ENCODE assay signal across 8 mouse cellular contexts in the genomic region with DNA sequence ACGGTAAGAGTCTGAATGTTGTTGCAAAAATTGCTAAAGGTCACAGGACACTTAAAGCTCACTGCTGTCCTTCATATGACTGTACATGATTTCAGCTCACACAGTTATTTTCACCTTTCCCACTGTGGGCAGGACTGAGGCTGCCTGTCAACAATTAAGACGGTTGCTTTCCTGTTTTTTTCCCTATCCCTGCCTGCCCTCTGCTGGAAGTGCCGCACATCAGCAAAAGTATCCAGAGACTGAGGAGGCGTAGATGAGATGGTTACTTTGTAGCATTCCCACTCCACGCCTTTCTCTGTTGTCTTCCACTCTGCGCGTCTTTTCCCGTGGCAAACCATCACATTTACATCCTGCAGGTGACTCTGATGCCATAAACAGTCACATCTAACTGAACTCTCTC. TPM values are rescaled to one million over a fixed set of nuclear protein-coding genes. Genes with fewer than 3 reads are reported as not detected.
DNase-seq lines count a peak whose midpoint lies in the region; ATAC-seq and TF ChIP-seq lines count a peak whose summit lies in the region.

No protein-coding gene starts in this region.

- TF ChIP-seq RAD21 in MEL (IDR thresholded peaks at IDR 0.05; ENCODE audit: low read depth, low read length) = peak; percentile 22

- H3K4me2 ChIP-seq in kidney, embryonic 15.5 days = no peak overlapping the region
- no peak overlapping the region for H3K4me2 ChIP-seq in neural tube, embryonic 11.5 days (ENCODE audit: low read depth)

- H3K9ac ChIP-seq in kidney, embryonic 15.5 days = no peak overlapping the region
- no peak overlapping the region for H3K9ac ChIP-seq in MEL (ENCODE audit: control insufficient read depth, low read depth, low read length, poor library complexity, severe bottlenecking)
- no peak overlapping the region for H3K9ac ChIP-seq in neural tube, embryonic 11.5 days (ENCODE audit: low read length)

- TF ChIP-seq EP300 in MEL (IDR thresholded peaks at IDR 0.05; ENCODE audit: low read depth in 1 of 2, low read length in 2 of 2) = no peak

- no peaks in the 10 kb centered on the region for H3K79me2 ChIP-seq in MEL (ENCODE audit: control insufficient read depth, insufficient read depth, low read length, poor library complexity)

- WGBS in kidney, adult 2 months = 15% methylated on average over 8 of the region's 8 CpGs
- WGBS in kidney, embryonic 15.5 days = 20% methylated on average over 8 of the region's 8 CpGs
- 27% methylated on average over 8 of the region's 8 CpGs for WGBS in neural tube, embryonic 11.5 days

- peak; percentile 91 for TF ChIP-seq CTCF in kidney, adult 2 months (conservative IDR thresholded peaks at IDR 0.05; ENCODE audit: insufficient read depth, insufficient read length, low read depth, low read length)
- TF ChIP-seq CTCF in MEL (IDR thresholded peaks at IDR 0.05 in 2 of 3, conservative IDR thresholded peaks at IDR 0.05 in 1 of 3; ENCODE audit: control insufficient read depth in 1 of 3, insufficient read depth in 1 of 3, low read depth in 2 of 3, low read length in 3 of 3, poor library complexity in 1 of 3, severe bottlenecking in 1 of 3) = peak; percentile 9 to 30 (median 24); a peak in 2 of 6 replicates

- no peak overlapping the region for H3K27ac ChIP-seq in kidney, adult 2 months (ENCODE audit: insufficient read depth, low read depth, low read length)
- H3K27ac ChIP-seq in kidney, embryonic 15.5 days = no peak overlapping the region
- H3K27ac ChIP-seq in MEL (ENCODE audit: control insufficient read depth, low read depth, low read length) = no peak overlapping the region
- no peak overlapping the region for H3K27ac ChIP-seq in neural tube, embryonic 11.5 days (ENCODE audit: low read depth, low read length)

- no peak for TF ChIP-seq POLR2A in kidney, adult 2 months (IDR thresholded peaks at IDR 0.05; ENCODE audit: low read depth, low read length)
- TF ChIP-seq POLR2A in MEL (IDR thresholded peaks at IDR 0.05; ENCODE audit: control insufficient read depth in 1 of 2, insufficient read depth in 1 of 2, low read depth in 1 of 2, low read length in 2 of 2, poor library complexity in 1 of 2) = no peak

- no peaks in the 10 kb centered on the region for H3K4me1 ChIP-seq in kidney, adult 2 months (ENCODE audit: control insufficient read depth, insufficient read depth, low read length)
- no peaks in the 10 kb centered on the region for H3K4me1 ChIP-seq in kidney, embryonic 15.5 days
- no peaks in the 10 kb centered on the region for H3K4me1 ChIP-seq in MEL (ENCODE audit: control insufficient read depth in 1 of 2, insufficient read depth in 2 of 2, low read length in 2 of 2)
- H3K4me1 ChIP-seq in neural tube, embryonic 11.5 days (ENCODE audit: control insufficient read depth, insufficient read depth, low read length) = no peaks in the 10 kb centered on the region

- ATAC-seq in kidney, embryonic 15.5 days (replicated peaks; ENCODE audit: low FRiP score) = no peak
- ATAC-seq in neural tube, embryonic 11.5 days (ENCODE audit: insufficient read depth, low FRiP score, low TSS enrichment) = no peak
- ATAC-seq in erythroid progenitor cell, adult 5-6 weeks (replicated peaks; ENCODE audit: low FRiP score, poor library complexity, severe bottlenecking) = no peak

- H3K9me3 ChIP-seq in kidney, embryonic 15.5 days (replicated peaks) = no peaks in the 10 kb centered on the region
- H3K9me3 ChIP-seq in MEL (replicated peaks; ENCODE audit: insufficient read depth, low read length) = no peaks in the 10 kb centered on the region
- H3K9me3 ChIP-seq in neural tube, embryonic 11.5 days (ENCODE audit: control insufficient read depth, low read length) = no peaks in the 10 kb centered on the region

- no peaks in the 10 kb centered on the region for H3K27me3 ChIP-seq in kidney, adult 2 months (replicated peaks; ENCODE audit: control insufficient read depth, insufficient read depth, low read length)
- H3K27me3 ChIP-seq in kidney, embryonic 15.5 days = no peaks in the 10 kb centered on the region
- peaks cover 0 to 2% of the 10 kb centered on the region in 2 experiments; a peak in 2 of 4 replicates for H3K27me3 ChIP-seq in MEL (ENCODE audit: control insufficient read depth in 1 of 2, insufficient read depth in 2 of 2, low read length in 2 of 2)
- no peaks in the 10 kb centered on the region for H3K27me3 ChIP-seq in neural tube, embryonic 11.5 days (ENCODE audit: control insufficient read depth, insufficient read depth, low read length)

- peak; percentile 59 for DNase-seq in kidney, adult 2 months
- no peak for DNase-seq in MEL (ENCODE audit: low read depth, low spot score)
- DNase-seq in cerebellum, adult 18-20 months = peak; percentile 69 to 76
- peak; percentile 58 to 69 for DNase-seq in frontal cortex, postnatal 36 days (ENCODE audit: low spot score in 2 of 2)
- peak; percentile 56 to 71 for DNase-seq in layer of hippocampus, postnatal 25 days (ENCODE audit: extremely low spot score in 1 of 2, low spot score in 1 of 2)
- peak; percentile 57 for DNase-seq in neural tube, embryonic 11.5 days (ENCODE audit: low spot score)

- no peaks in the 10 kb centered on the region for H3K36me3 ChIP-seq in kidney, adult 2 months (ENCODE audit: control insufficient read depth, insufficient read depth, low read length)
- H3K36me3 ChIP-seq in kidney, embryonic 15.5 days = no peaks in the 10 kb centered on the region
- H3K36me3 ChIP-seq in MEL (ENCODE audit: control insufficient read depth in 1 of 2, insufficient read depth in 2 of 2, low read length in 2 of 2) = no peaks in the 10 kb centered on the region
- no peaks in the 10 kb centered on the region for H3K36me3 ChIP-seq in neural tube, embryonic 11.5 days (ENCODE audit: control insufficient read depth, insufficient read depth, low read length)

- no peak overlapping the region for H3K4me3 ChIP-seq in kidney, adult 2 months (ENCODE audit: insufficient read depth, low read depth, low read length)
- no peak overlapping the region for H3K4me3 ChIP-seq in kidney, embryonic 15.5 days (replicated peaks)
- H3K4me3 ChIP-seq in MEL (ENCODE audit: control insufficient read depth in 1 of 2, insufficient read depth in 1 of 2, low read depth in 2 of 2, low read length in 2 of 2) = no peak overlapping the region
- no peak overlapping the region for H3K4me3 ChIP-seq in neural tube, embryonic 11.5 days (ENCODE audit: low read depth, low read length)

TF ChIP-seq in MEL, 35 proteins besides CTCF, POLR2A, EP300 and RAD21:
- TF ChIP-seq ZC3H11A (IDR thresholded peaks at IDR 0.05; ENCODE audit: low read depth, low read length) (no peak), HCFC1 (IDR thresholded peaks at IDR 0.05; ENCODE audit: low read depth, low read length) (no peak), MYB (IDR thresholded peaks at IDR 0.05; ENCODE audit: low read depth, low read length) (no peak), SIN3A (IDR thresholded peaks at IDR 0.05; ENCODE audit: low read length) (no peak), TBP (IDR thresholded peaks at IDR 0.05; ENCODE audit: low read depth, low read length) (no peak), TAL1 (IDR thresholded peaks at IDR 0.05; ENCODE audit: low read length) (no peak), NRF1 (IDR thresholded peaks at IDR 0.05; ENCODE audit: insufficient read depth, low read depth, low read length, poor library complexity, severe bottlenecking) (no peak)

RNA-seq across cellular contexts. Expression of a gene that starts 25.4 kb away (rescaled TPM):
- polyA plus RNA-seq in kidney, adult 2 months (2012; rRNA removed) = 6.2 and 6.4 TPM in 2 replicates
- polyA plus RNA-seq in kidney, embryonic 15.5 days (2015; fragmentation: Nextera tagmentation; extraction: Ambion mirVana) = 6.3 and 9.4 TPM in 2 replicates
- not detected in 2 replicates for total RNA-seq in MEL (2012; rRNA removed)
- polyA plus RNA-seq in MEL (2012; ENCODE audit: insufficient read depth in 1 of 2, insufficient read length in 2 of 2, low read depth in 1 of 2, low replicate concordance in 2 of 2, missing spikeins in 1 of 2) = not detected
- total RNA-seq in layer of hippocampus, postnatal 25 days (2021) = 100 to 1,000 TPM; 281 to 297 TPM
- 9.8 and 11.9 TPM in 2 replicates for polyA plus RNA-seq in neural tube, embryonic 11.5 days (2014; fragmentation: Nextera tagmentation; extraction: Ambion mirVana)
- total RNA-seq in erythroid progenitor cell, adult 5-6 weeks (2015; ENCODE audit: low replicate concordance) = 0.42 TPM in 1 of 2 replicates, not detected in the other
- total RNA-seq in erythroid progenitor cell, adult 5-6 weeks (2017; ENCODE audit: low replicate concordance) = not detected in 2 replicates
